ENCODE assay signal across 7 mouse cellular contexts in genomic region chr9:118082575-118083431, GRCm38 (mm10). TPM values are rescaled to one million over a fixed set of nuclear protein-coding genes. Genes with fewer than 3 reads are reported as not detected.
A peak's percentile ranks its signal among the peaks of the same experiment; 100 is the strongest.
DNase-seq lines count a peak whose midpoint lies in the region; ATAC-seq lines count a peak whose summit lies in the region.

No protein-coding gene starts in this region.

- peak; percentile 96 for ATAC-seq in granulocyte monocyte progenitor cell, adult 5-6 weeks (replicated peaks; ENCODE audit: poor library complexity, severe bottlenecking)
- ATAC-seq in megakaryocyte, adult 5-6 weeks (ENCODE audit: poor library complexity, severe bottlenecking): peak; percentile 92

- intact Hi-C loops in left cerebral cortex, postnatal 14 days (cut with DNase I): no loop called here

- peak; percentile 46 for DNase-seq in CD4-positive, CD25-positive, alpha-beta regulatory T cell, adult 2 months (ENCODE audit: low read depth, low spot score)
- DNase-seq in R1 (ENCODE audit: low read depth, low spot score): peak; percentile 16
- peak; percentile 22 for DNase-seq in thymus, postnatal 14 days
- DNase-seq in layer of hippocampus, adult 18-20 months (ENCODE audit: low spot score in 2 of 2): no peak
- DNase-seq in left cerebral cortex, postnatal 14 days (ENCODE audit: low spot score in 2 of 2): no peak

RNA-seq across cellular contexts. Expression of gene Azi2, which starts 42.5 kb away (rescaled TPM):
- total RNA-seq in granulocyte monocyte progenitor cell, adult 5-6 weeks (2014; fragmentation: Nextera tagmentation): 42.7 and 59.1 TPM in 2 replicates
- total RNA-seq in granulocyte monocyte progenitor cell, adult 5-6 weeks (2017): 52.3 and 56.7 TPM in 2 replicates
- total RNA-seq in megakaryocyte, adult 5-6 weeks (2015): 90.0 and 93.6 TPM in 2 replicates
- total RNA-seq in megakaryocyte, adult 5-6 weeks (2017): 75.7 and 79.5 TPM in 2 replicates
- total RNA-seq in layer of hippocampus, adult 18-20 months (2021): 10 to 100 TPM; 72.2 to 74.5 TPM
- total RNA-seq in left cerebral cortex, postnatal 14 days (2021): 10 to 100 TPM; 70.0 to 73.2 TPM

Comparison
In these comparisons a context has a peak if more than half of its experiments do, and no peak if none do; other contexts are left out.
1. DNase-seq: peak in CD4-positive, CD25-positive, alpha-beta regulatory T cell, adult 2 months (single experiment), R1 (single experiment) and thymus, postnatal 14 days (single experiment); none in layer of hippocampus, adult 18-20 months (0 of 2) and left cerebral cortex, postnatal 14 days (0 of 2).